Mouse (Mus musculus): ENCODE results near the gene Psmf1. TPM values are rescaled to one million over a fixed set of nuclear protein-coding genes. Genes with fewer than 3 reads are reported as not detected.

The Psmf1 gene
- polyA plus RNA-seq (2015; fragmentation: Nextera tagmentation; extraction: Ambion mirVana) = 53.6 and 54.2 TPM in 2 replicates

GRCm38 (mm10) chr2:151743845-151744244 lies at the start of gene Psmf1:
Gene Psmf1 (minus strand): TSS chr2:151744186.
- H3K27ac ChIP-seq (ENCODE audit: low read depth) = peak within 1 kb of the TSS; percentile 84
- no peak within 1 kb of the TSS for H3K4me3 ChIP-seq (ENCODE audit: low read depth, low read length)
- H3K9me3 ChIP-seq (ENCODE audit: low read length) = no peaks in the 10 kb centered on the region
- TF ChIP-seq EP300 (IDR thresholded peaks at IDR 0.05; ENCODE audit: low read depth) (no peak), CTCF (IDR thresholded peaks at IDR 0.05; ENCODE audit: low read depth) (no peak)
- ATAC-seq (no peak), DNase-seq (no peak)
- peak within 1 kb of the TSS; percentile 5; the same call in 1 of the 2 replicates for H3K9ac ChIP-seq (replicated peaks)
- no peaks in the 10 kb centered on the region for H3K27me3 ChIP-seq (ENCODE audit: insufficient read depth, low read length)
- H3K4me2 ChIP-seq (ENCODE audit: low read depth, low read length) = peak within 1 kb of the TSS; percentile 61
- H3K36me3 ChIP-seq (replicated peaks; ENCODE audit: insufficient read depth, low read length) = no peaks in the 10 kb centered on the region
- H3K4me1 ChIP-seq (ENCODE audit: insufficient read depth) = peaks cover 37% of the 10 kb centered on the region

- ATAC-seq (no peak), DNase-seq (no peak)
- Histone ChIP-seq H3K27me3 (ENCODE audit: insufficient read depth, low read length) (no peaks in the 10 kb centered on the region), H3K27ac (ENCODE audit: low read depth) (no peak overlapping the region), H3K9me3 (ENCODE audit: low read length) (no peaks in the 10 kb centered on the region), H3K9ac (replicated peaks) (no peak overlapping the region), H3K4me3 (ENCODE audit: low read depth, low read length) (no peak overlapping the region), H3K36me3 (replicated peaks; ENCODE audit: insufficient read depth, low read length) (no peaks in the 10 kb centered on the region), H3K4me2 (ENCODE audit: low read depth, low read length) (no peak overlapping the region), H3K4me1 (ENCODE audit: insufficient read depth) (no peaks in the 10 kb centered on the region)
- 44% methylated on average over 5 of the region's 5 CpGs for WGBS (ENCODE audit: insufficient replicate concordance)
- TF ChIP-seq EP300 (IDR thresholded peaks at IDR 0.05; ENCODE audit: low read depth) = no peak
Measured at GRCm38 (mm10) chr2:151791156-151791555, 47.2 kb upstream of the Psmf1 start.

- no peaks in the 10 kb centered on the region for H3K27me3 ChIP-seq (ENCODE audit: insufficient read depth, low read length)
- H3K4me2 ChIP-seq (ENCODE audit: low read depth, low read length) = no peak overlapping the region
- H3K4me3 ChIP-seq (ENCODE audit: low read depth, low read length) = no peak overlapping the region
- H3K27ac ChIP-seq (ENCODE audit: low read depth) = no peak overlapping the region
- H3K9ac ChIP-seq (replicated peaks) = no peak overlapping the region
- H3K36me3 ChIP-seq (replicated peaks; ENCODE audit: insufficient read depth, low read length) = no peaks in the 10 kb centered on the region
- ATAC-seq (no peak), DNase-seq (no peak)
- H3K4me1 ChIP-seq (ENCODE audit: insufficient read depth) = no peaks in the 10 kb centered on the region
- H3K9me3 ChIP-seq (ENCODE audit: low read length) = no peaks in the 10 kb centered on the region
- WGBS (ENCODE audit: insufficient replicate concordance) = 48% methylated on average over 7 of the region's 7 CpGs
- TF ChIP-seq EP300 (IDR thresholded peaks at IDR 0.05; ENCODE audit: low read depth) (no peak), CTCF (IDR thresholded peaks at IDR 0.05; ENCODE audit: low read depth) (no peak)
Measured at GRCm38 (mm10) chr2:151790169-151790568, 46.2 kb upstream of the Psmf1 start.

DNA sequence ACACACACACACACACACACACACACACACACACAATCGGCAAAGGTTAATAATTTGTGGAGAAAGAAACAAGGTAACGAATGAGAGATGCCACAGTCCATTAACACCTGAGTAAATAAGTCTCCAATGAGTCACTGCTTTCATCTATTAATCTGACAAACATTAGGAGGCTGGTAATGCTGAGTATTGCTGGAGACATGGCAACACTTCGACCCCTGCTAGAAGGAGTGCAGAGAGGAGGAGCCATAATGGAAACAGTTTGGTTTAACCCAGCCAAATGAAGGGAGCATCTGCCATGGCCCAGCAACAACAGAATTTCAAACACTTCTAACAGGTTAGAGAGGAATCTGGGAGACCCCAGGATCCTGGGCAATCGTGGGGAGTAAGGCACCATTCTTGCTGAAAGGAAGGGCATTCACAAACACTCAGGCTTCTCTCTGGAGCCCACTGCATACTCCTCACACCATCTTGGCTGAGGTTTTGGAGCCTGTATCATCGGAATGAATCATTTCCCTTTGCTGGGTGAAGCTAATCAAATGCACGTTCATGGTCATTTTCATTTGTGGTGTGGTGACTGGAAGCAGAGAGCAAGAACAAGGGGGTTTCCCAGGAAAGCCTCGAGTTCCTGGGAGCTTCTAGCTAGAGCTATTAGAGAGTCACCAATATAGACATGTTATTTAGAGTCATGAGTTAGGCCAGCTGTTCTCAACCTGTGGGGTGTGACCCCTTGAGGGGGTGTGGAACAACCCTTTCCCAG lies 44.4 kb upstream of the Psmf1 start:
- H3K4me1 ChIP-seq (ENCODE audit: insufficient read depth) = no peaks in the 10 kb centered on the region
- H3K9me3 ChIP-seq (ENCODE audit: low read length) = no peaks in the 10 kb centered on the region
- H3K4me2 ChIP-seq (ENCODE audit: low read depth, low read length) = no peak overlapping the region
- DNase-seq (no peak), ATAC-seq (no peak)
- H3K9ac ChIP-seq (replicated peaks) = no peak overlapping the region
- no peak overlapping the region for H3K27ac ChIP-seq (ENCODE audit: low read depth)
- no peaks in the 10 kb centered on the region for H3K36me3 ChIP-seq (replicated peaks; ENCODE audit: insufficient read depth, low read length)
- H3K4me3 ChIP-seq (ENCODE audit: low read depth, low read length) = no peak overlapping the region
- WGBS (ENCODE audit: insufficient replicate concordance) = 63% methylated on average over 7 of the region's 7 CpGs
- no peaks in the 10 kb centered on the region for H3K27me3 ChIP-seq (ENCODE audit: insufficient read depth, low read length)
- no peak for TF ChIP-seq EP300 (IDR thresholded peaks at IDR 0.05; ENCODE audit: low read depth)
- TF ChIP-seq CTCF (IDR thresholded peaks at IDR 0.05; ENCODE audit: low read depth) = no peak

DNA sequence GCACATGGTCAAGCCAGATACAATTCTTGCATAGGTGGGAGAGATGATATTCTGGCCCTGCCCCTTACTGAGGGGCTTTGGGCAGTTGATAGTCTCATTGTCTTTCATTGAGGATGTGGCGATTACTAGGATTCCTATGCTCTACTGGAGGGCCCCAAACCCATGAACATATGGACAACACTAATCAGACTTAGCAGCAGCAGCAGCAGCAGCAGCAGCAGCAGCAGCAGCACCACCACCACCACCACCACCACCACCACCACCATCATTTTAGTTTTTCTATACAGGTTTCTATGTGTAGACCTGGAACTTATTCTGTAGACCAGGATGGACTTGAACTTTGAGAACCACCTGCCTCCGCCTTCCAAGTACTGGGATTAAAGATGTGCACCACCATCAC lies 39.5 kb upstream of the Psmf1 start:
- TF ChIP-seq CTCF (IDR thresholded peaks at IDR 0.05; ENCODE audit: low read depth) (no peak), EP300 (IDR thresholded peaks at IDR 0.05; ENCODE audit: low read depth) (no peak)
- H3K27me3 ChIP-seq (ENCODE audit: insufficient read depth, low read length) = no peaks in the 10 kb centered on the region
- H3K4me3 ChIP-seq (ENCODE audit: low read depth, low read length) = no peak overlapping the region
- H3K9me3 ChIP-seq (ENCODE audit: low read length) = no peaks in the 10 kb centered on the region
- ATAC-seq (no peak), DNase-seq (no peak)
- no peaks in the 10 kb centered on the region for H3K4me1 ChIP-seq (ENCODE audit: insufficient read depth)
- no peak overlapping the region for H3K9ac ChIP-seq (replicated peaks)
- 81% methylated on average over 2 of the region's 2 CpGs for WGBS (ENCODE audit: insufficient replicate concordance)
- H3K4me2 ChIP-seq (ENCODE audit: low read depth, low read length) = no peak overlapping the region
- no peaks in the 10 kb centered on the region for H3K36me3 ChIP-seq (replicated peaks; ENCODE audit: insufficient read depth, low read length)
- no peak overlapping the region for H3K27ac ChIP-seq (ENCODE audit: low read depth)

GRCm38 (mm10) chr2:151777366-151777765 lies 33.4 kb upstream of the Psmf1 start:
- no peak overlapping the region for H3K4me3 ChIP-seq (ENCODE audit: low read depth, low read length)
- no peak overlapping the region for H3K9ac ChIP-seq (replicated peaks)
- no peak for ATAC-seq
- no peak overlapping the region for H3K4me2 ChIP-seq (ENCODE audit: low read depth, low read length)
- H3K27me3 ChIP-seq (ENCODE audit: insufficient read depth, low read length) = no peaks in the 10 kb centered on the region
- no peak for TF ChIP-seq CTCF (IDR thresholded peaks at IDR 0.05; ENCODE audit: low read depth)
- no peak for TF ChIP-seq EP300 (IDR thresholded peaks at IDR 0.05; ENCODE audit: low read depth)
- H3K4me1 ChIP-seq (ENCODE audit: insufficient read depth) = no peaks in the 10 kb centered on the region
- 75% methylated on average over 3 of the region's 3 CpGs for WGBS (ENCODE audit: insufficient replicate concordance)
- no peaks in the 10 kb centered on the region for H3K9me3 ChIP-seq (ENCODE audit: low read length)
- no peak for DNase-seq
- no peak overlapping the region for H3K27ac ChIP-seq (ENCODE audit: low read depth)
- no peaks in the 10 kb centered on the region for H3K36me3 ChIP-seq (replicated peaks; ENCODE audit: insufficient read depth, low read length)

Measured in liver, postnatal 0 days (tissue).